Mouse (Mus musculus): ENCODE results near the gene Phxr2. TPM values are rescaled to one million over a fixed set of nuclear protein-coding genes. Genes with fewer than 3 reads are reported as not detected.

Phxr2 gene
- polyA plus RNA-seq, 1 experiment = not detected

DNA sequence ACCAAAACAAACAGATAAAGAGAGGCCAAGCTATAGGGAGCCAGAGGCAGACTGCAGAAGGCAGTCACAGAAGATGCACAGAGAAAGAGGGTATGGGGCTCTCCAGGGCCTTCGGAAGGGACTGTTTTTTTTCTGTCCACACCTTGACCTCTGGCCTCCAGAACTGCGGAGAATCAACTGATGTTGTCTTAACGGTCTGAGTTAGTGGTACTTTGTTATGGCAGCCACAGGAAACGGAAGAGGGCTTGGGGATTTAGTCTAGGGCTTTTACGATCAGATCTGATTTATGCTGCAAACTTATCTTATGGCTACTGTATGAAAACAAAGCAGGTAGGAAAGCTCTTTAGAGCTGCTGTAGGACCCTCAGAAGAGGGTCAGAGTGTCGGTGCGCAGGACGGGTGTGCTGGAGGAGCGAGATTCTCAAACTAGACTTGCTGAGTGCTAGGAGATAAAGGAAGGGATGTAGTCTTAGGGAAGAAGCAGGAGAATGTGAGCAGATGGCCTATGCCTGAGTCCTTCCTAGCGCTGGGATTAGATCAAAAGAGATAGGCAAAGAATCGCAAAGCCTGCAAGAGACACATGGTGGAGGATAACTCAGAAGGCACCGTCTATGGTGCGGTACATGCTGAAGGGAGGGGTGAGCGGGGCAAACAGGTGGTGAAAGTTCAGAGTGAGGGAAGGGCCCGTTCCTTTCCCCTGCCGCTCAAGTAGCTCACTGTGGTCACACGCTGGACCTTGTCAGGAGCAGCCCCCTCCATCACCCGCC is 10.5 kb downstream of the Phxr2 start:
- TF ChIP-seq GATA1 (IDR thresholded peaks at IDR 0.05; ENCODE audit: low read length) = no peak

DNA sequence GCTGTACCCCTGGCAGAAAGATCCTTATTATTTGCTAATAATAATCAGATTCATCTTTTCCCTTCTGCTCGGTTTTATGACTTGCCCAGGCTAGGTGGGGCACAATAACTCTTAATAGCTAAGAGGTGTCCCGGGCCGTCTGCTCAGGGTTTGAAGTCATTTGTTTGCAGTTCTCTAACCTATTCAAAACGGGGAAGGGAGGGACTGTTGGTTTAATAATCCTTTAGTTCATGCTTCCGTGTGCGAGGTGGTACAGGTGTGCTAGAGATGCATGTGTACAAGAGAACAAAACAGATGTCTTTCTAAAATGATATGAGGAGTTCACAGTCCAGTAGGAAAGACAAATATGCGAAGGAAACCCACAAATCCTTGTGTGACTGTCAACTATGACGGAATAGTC is 11.8 kb downstream of the Phxr2 start:
- no peak for TF ChIP-seq GATA1 (IDR thresholded peaks at IDR 0.05; ENCODE audit: low read length)

DNA sequence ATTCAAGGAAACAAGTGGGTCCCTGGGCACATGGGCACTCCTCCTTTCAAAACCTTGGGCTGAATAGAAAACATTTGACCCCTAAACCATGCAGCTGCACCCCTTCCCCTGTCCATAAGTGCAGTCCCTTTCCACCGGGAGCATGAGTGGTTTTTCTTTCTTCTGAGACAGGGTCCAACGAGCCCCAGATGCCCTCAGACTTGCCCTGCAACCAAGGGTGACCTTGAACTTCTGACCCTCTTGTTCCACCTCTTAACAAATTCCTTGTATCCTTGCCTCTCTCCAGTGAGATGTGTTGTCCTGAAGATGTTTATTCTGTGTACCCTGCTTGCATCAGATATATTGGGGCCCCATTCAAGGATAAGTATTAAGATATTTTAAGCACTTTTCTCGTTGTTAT is 12.6 kb downstream of the Phxr2 start:
- no peak for TF ChIP-seq GATA1 (IDR thresholded peaks at IDR 0.05; ENCODE audit: low read length)

DNA sequence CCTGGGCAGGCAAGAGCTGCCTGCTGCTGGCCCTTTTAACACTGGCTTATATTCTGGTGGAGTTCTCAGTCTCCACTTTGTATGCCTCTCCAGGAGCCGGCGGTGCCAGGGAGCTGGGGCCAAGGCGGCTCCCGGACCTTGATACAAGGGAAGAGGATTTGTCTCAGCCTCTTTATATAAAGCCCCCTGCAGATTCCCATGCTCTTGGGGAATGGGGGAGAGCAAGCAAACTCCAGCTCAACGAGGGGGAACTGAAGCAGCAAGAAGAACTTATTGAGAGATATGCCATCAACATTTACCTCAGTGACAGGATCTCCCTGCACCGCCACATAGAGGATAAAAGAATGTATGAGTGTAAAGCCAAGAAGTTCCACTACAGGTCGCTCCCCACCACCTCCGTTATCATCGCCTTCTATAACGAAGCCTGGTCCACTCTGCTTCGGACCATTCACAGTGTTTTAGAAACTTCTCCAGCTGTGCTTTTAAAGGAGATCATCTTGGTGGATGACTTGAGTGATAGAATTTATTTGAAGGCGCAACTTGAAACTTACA is 17.6 kb downstream of the Phxr2 start:
- TF ChIP-seq GATA1 (IDR thresholded peaks at IDR 0.05; ENCODE audit: low read length) = no peak

DNA sequence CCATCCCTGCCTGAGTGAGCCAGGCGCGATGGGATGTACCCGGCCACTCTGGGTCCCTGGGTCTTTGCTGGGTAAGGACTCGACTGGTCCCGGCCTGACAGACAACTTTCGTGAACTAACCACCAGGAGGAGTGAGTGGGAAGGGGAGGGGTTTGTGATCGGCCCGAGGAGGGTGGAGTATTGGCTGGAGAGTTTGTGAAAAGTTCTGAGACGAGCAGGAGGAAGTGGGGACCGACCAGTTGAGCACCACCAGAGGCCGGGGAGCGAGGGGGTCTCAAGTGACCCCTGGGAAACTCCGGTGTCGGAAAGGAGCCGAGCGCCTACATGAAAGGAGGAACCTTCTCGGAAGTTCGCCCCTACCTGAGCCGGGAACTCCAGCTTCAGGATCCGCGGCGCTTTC is 18.2 kb downstream of the Phxr2 start, which contains the start of gene Galnt4:
Gene Galnt4 (plus strand): TSS at position 196 of the 400 bp plus-strand sequence.
- no peak for TF ChIP-seq GATA1 (IDR thresholded peaks at IDR 0.05; ENCODE audit: low read length)

DNA sequence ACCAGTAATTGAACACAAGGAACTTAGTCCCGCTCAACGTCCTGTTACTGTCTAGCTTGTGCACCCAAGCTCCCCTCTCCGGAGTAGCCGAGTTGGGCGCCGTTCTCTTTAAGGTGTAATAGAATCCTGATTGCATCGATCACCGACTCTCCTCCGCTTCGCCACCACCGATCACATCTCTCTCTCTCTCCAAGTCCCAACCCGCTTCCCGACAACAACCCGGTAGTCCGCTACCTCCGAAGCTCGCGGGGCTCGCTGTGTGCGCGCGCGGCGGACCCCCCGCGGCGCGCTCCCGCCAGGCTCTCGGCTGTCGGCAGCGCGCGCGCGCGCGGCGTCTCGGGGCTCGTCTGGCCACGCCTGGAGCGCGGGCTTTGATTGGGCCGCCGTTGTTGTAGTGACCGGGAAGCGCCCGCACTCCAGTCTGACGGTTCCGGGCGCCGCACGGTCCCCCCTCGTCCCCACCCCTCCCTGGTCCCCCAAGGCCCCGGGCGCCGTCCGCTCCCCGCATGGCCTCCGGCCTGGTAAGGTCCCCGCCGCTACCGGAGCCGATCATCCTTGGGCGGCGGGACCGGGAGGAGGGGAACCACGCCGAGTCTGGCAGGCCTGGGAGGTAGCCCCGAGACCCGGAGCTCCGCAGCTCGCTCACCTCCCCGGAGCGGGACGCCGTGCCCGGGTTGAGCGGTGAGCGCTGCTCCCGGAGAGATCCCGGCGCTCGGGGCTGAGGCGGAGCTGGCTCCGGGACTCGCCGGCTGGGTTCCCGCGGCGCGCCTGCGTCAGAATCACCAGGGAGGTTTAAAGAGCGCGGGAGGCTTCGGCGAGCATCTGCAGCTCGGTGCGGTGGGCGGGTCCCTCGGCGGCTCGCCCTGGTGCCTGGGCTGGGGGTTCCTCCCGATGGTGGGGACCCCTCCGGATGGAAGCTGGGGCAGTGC is 19.2 kb downstream of the Phxr2 start, which contains the start of gene Poc1b:
Gene Poc1b (plus strand): TSS at position 334 of the 929 bp plus-strand sequence.
- TF ChIP-seq GATA1 (IDR thresholded peaks at IDR 0.05; ENCODE audit: low read length) = no peak

DNA sequence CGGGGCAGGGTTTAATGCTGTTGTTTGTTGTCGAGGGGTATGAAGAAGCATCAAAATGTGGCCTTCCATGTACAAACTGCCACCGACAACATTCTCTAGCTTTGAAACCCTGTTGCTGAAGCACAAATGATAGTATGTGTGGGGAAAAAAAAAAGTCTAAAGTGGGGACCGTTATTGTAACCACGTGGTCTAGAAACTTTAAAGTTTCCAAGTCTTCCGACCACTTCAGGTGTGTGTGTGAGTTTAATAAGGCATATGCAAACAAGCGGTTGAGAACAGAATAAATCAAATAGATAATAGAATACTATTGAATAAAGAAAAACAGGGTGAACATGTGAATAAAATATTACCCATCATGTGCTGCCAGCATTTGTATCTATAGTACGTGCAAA is 19.8 kb downstream of the Phxr2 start:
- TF ChIP-seq GATA1 (IDR thresholded peaks at IDR 0.05; ENCODE audit: low read length) = no peak

DNA sequence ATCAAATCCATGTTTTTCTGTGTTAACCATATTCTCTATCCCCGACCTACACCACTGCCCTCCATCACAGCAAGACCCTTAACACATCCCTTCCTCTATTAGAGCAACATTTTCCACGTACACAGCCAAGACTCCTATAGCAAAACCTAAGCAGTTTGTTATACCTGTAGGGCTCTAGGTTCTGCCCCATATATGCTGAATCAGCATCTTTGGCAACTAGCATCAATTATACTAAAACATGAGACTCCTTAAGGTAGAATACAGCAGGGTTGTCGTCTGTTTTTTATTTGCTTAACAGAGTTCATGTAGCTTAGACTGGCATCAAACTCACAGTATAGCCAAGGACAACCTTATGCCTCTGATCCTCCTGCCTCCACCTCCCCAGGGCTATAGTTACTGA is 20.6 kb downstream of the Phxr2 start:
- TF ChIP-seq GATA1 (IDR thresholded peaks at IDR 0.05; ENCODE audit: low read length) = no peak

DNA sequence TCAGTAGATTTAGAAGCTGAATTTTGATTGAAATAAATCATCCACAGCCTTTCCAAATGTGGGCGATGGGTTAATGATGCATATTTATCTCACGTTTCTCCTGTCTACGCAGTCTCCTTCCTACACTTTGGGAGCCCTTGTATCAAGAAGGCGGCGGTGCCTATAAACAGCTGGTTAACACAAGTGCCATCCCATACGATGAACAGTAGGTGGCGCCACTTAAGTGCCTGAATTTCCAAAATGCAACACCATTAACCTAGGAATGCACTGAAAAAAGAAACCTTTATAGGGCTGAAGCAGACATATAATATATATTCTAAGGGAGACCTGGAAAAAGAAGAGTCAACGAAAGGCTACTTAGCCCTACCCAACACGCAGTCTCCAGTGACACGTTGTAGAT is 28.8 kb downstream of the Phxr2 start:
- TF ChIP-seq GATA1 (IDR thresholded peaks at IDR 0.05; ENCODE audit: low read length) = no peak

DNA sequence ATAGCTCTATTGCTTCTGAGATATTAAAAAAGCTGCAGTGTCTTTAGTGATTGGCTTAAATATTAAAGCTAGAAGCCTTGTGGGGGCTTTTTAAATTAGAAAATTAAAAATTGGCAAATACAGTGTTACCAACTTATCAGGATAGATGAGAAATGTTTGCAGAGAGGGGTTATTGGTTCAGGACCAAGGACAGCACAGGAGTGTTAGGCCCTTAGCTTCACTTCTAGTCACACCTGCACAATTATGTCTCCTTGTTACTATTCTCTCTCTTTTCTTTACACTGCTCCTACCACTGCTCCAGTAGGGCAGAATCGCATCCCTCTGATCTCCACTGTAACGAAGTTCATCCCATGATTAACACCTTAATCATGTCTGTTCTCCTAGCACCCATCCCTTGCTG is 31.0 kb downstream of the Phxr2 start:
- TF ChIP-seq GATA1 (IDR thresholded peaks at IDR 0.05; ENCODE audit: low read length) = no peak

DNA sequence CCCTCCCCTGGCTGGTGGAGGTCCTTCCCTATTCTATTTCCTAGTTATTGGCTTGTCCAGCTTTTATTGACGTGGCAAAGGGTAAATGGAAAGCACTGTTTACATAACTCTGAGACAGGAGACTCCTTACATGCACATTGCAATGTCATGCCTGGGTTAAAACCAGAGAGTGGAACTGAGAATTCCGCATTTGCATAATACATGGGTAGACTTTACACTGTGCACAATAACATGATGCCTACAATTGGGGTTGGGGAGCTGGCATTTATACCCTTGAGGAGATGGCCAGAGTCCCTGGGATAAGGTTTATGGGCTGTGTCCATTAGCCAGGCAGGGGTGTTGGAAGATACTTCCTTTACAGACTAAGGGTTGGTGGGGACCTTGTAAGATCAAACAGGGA is 32.8 kb downstream of the Phxr2 start:
- TF ChIP-seq GATA1 (IDR thresholded peaks at IDR 0.05; ENCODE audit: low read length) = no peak

DNA sequence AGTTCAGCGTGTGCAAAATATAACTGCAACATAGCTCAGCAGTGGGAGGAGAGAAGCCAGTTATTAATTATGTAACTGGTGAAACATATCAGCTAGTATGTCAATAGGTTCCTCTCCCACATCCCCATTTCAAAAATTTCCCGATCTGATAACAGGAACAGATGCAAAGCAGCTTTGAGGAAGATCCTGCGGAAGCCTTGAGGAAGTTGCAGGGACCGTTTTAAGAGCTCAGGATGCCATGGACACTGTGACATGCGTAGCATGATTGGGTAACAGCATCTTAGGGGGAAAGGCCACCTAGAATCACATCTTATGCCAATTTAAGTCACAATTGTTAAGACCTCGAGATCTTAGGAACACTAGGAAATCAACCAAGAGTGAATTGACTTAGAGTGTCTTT is 36.2 kb downstream of the Phxr2 start:
- TF ChIP-seq GATA1 (IDR thresholded peaks at IDR 0.05; ENCODE audit: low read length) = no peak

DNA sequence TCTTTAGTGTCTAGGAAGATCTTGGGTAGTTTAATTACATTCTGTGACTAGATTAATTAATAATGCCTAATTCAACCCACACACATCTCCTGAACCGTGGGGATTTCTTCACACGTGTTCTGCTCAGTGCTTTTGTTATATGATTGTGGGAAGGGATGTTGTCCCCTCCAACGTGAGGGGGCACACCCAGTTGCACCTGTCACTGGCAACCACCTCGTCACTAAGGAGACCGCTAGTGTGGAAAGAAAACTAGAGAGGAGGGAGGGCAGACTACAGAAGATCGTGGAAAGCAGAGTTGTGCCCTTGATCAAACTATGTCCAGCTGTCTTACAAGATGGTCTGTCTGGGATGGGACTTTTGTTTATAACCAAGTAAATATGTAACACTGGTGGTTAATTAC is 40.1 kb downstream of the Phxr2 start:
- no peak for TF ChIP-seq GATA1 (IDR thresholded peaks at IDR 0.05; ENCODE audit: low read length)

DNA sequence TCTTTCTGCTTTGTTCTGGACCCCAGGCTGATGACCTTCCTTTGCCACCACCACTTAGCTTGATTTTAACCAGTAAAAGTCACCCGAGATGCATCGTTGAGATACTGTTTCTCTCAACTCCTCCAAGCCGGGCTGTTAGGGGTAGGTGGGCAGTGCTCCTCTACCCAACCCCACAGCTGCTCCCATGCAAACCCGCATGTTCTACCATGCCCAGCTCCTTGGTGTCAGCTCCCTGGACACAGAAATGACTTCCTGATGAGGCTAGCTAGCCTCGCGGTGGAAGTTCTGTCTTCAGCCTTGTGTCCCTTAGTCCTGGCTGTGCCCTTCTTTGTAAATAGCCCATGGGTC is 40.9 kb downstream of the Phxr2 start:
- TF ChIP-seq GATA1 (IDR thresholded peaks at IDR 0.05; ENCODE audit: low read length) = no peak

DNA sequence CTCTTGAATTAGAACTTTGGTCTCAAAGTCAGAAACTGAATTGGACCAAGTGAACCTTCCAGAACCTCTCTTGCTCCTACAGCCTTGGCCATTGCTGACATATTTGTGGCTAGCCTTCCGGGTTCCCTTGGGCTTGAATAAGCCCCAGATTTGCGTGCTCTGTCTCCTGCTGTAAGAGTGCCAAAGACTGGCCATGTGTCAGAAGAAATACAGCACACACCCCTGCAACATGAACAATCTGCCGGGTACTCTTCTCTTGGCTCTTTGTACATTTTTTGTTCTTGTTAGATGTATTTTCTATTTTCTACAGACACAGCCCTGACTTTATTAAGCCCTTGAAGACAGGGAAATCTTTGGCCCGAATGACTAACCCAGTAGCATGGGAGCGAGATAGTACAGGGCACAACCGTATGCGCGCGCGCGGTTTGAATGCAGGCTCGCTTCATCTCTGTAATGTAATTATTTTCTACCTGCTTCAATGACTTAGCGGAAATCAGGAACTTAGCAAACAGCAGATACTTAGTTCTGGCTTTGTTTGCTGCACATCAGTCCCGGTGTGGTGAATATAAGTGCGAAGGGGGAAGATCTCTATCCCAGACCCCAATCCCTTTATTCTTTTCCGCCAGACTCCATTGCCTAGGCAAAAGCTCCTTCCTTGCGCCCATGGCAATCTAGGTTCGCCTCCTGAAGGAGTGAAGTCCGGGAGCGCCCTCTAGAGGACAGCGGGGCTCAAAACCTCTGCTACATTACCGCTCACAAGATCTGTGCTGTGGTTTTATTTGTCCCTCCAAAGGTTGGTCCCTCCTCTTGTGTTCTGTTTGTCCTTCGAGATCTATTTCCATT is 41.5 kb downstream of the Phxr2 start:
- no peak for TF ChIP-seq GATA1 (IDR thresholded peaks at IDR 0.05; ENCODE audit: low read length)

Measured in G1E-ER4 (cell line).